15 mouse cellular contexts compared by ENCODE assay signal in genomic region chr9:104845226-104845930, GRCm38 (mm10).
DNase-seq lines count a peak whose midpoint lies in the region.
"Had no signal": no experiment of that assay in that cellular context is flagged by ENCODE, and none has a peak within 500 bp of the region (broad histone marks: within the 10 kb centered on the region; RNA-seq: fewer than 3 reads in every experiment).

No protein-coding gene starts in this region.

- DNase-seq in gastrocnemius, adult 18-20 months (ENCODE audit: low spot score), result peak; percentile 42
- no peak for DNase-seq in gastrocnemius, postnatal 4 days (ENCODE audit: low spot score in 2 of 2)
- peak; percentile 19 for DNase-seq in gastrocnemius, postnatal 25 days
- no peak for DNase-seq in gastrocnemius, postnatal 36 days
- DNase-seq in heart, adult 8-10 months (ENCODE audit: low spot score), result peak; percentile 19
- DNase-seq in heart, postnatal 25 days (ENCODE audit: low spot score), result no peak
- peak; percentile 65 for DNase-seq in skeletal muscle tissue, adult 2 months (ENCODE audit: low read depth, low spot score)
- DNase-seq: adrenal gland, adult 8-10 months; adrenal gland, postnatal 25 days; cerebellum, adult 11-12 months; cerebellum, adult 8-10 months; cerebellum, postnatal 10 days; cerebellum, postnatal 36 days; embryo, embryonic 11 days; kidney, adult 2 months had no signal

- intact Hi-C loops in gastrocnemius, postnatal 36 days (cut with DNase I), result no loop called here
- intact Hi-C loops in heart, postnatal 25 days (cut with DNase I), result no loop called here

Comparison
In these comparisons a context has a peak if more than half of its experiments do, and no peak if none do; other contexts are left out.
1. DNase-seq: peak in gastrocnemius, adult 18-20 months (single experiment), gastrocnemius, postnatal 25 days (single experiment), heart, adult 8-10 months (single experiment) and skeletal muscle tissue, adult 2 months (single experiment); none in gastrocnemius, postnatal 4 days (0 of 2), gastrocnemius, postnatal 36 days (0 of 2) and heart, postnatal 25 days (single experiment).